Mouse (Mus musculus) small intestine, adult 2 months (tissue): ENCODE results near the gene Baiap3. TPM values are rescaled to one million over a fixed set of nuclear protein-coding genes. Genes with fewer than 3 reads are reported as not detected.
A peak's percentile ranks its signal among the peaks of the same experiment; 100 is the strongest.
"Not testable (repeated sequence)": the region's sequence is repeated elsewhere in the genome, so short reads cannot be mapped to it uniquely, and the experiment has no call there.

ENCODE experiments used
- H3K27ac ChIP-seq: fragments of 200-500 bp; 2 replicates; pipeline ENCODE4 v1.5.1; 2012; ENCODE audit warnings: low read depth, low read length, control low read depth, inconsistent platforms; ENCODE audit not compliant: insufficient read depth
- H3K27me3 ChIP-seq: fragments of 200-500 bp; 2 replicates; pipeline ENCODE4 v1.6.1; 2012; ENCODE audit warnings: mild to moderate bottlenecking, moderate library complexity, low read length, inconsistent platforms; ENCODE audit not compliant: control insufficient read depth, insufficient read depth
- H3K36me3 ChIP-seq: fragments of 200-500 bp; 2 replicates; pipeline ENCODE4 v1.6.1; 2012; ENCODE audit warnings: mild to moderate bottlenecking, low read length, control low read depth, inconsistent platforms; ENCODE audit not compliant: control insufficient read depth, insufficient read depth
- H3K4me1 ChIP-seq: fragments of 200-500 bp; 2 replicates; pipeline ENCODE4 v1.6.1; 2012; ENCODE audit warnings: low read length, inconsistent platforms, mixed read lengths; ENCODE audit not compliant: control insufficient read depth, insufficient read depth, insufficient read length
- H3K4me3 ChIP-seq: fragments of 200-500 bp; 2 replicates; pipeline ENCODE4 v1.5.1; 2012; ENCODE audit warnings: low read depth, mild to moderate bottlenecking, control low read depth, inconsistent platforms, low read length, moderate library complexity
- CTCF ChIP-seq: fragments of 200-500 bp; IDR thresholded peaks from 2 replicates; pipeline ENCODE4 v1.5.1; 2012; ENCODE audit warnings: low read depth, mild to moderate bottlenecking, control low read depth, inconsistent platforms, low read length, moderate library complexity, mixed read lengths; ENCODE audit not compliant: insufficient replicate concordance, insufficient read length; ENCODE audit errors: extremely low read depth
- POLR2A ChIP-seq: fragments of 200-500 bp; IDR thresholded peaks from 2 replicates; pipeline ENCODE4 v1.6.1; 2012; ENCODE audit warnings: low read depth, mild to moderate bottlenecking, control low read depth, inconsistent platforms, low read length, moderate library complexity
- WGBS: fragments of 180-500 bp; shearing (Covaris S2); methylation state at CpG from one replicate; pipeline ENCODE4 v1.1.7; 2018; 5-methylcytosine and 5-hydroxymethylcytosine counted together
- polyA plus RNA-seq: library from polyadenylated mRNA; depleted of rRNA; stranded (reverse); fragments of >200 nt; gene quantifications from 2 replicates; pipeline ENCODE4 v1.2.3, GENCODE M21; 2012

Baiap3 gene
- polyA plus RNA-seq, 1 experiment: 10.1 TPM

DNA sequence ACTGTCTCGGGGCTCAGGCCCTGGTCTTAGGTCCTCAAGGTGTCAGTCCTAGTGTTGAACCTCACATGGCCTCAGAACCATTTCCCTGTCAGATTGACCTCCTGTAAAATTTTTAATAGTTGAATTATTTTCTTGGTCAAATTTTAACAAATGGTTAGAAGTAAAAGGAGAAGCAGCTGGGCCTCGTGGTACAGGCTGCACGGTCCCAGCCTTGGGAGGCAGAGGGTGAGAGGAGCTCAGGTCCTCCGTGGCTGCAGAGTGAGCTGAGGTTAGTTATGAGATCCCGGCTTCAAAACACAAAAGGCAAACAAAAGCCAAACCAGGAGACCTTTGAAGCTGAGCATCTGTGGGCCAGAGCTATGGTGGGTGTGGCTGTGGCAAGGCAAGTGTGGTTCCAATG lies 28.2 kb downstream of the Baiap3 start:
- H3K36me3 ChIP-seq: peaks cover 17% of the 10 kb centered on the region
- no peak for TF ChIP-seq POLR2A
- no peak for TF ChIP-seq CTCF
- no peaks in the 10 kb centered on the region for H3K27me3 ChIP-seq
- peaks cover 2% of the 10 kb centered on the region; the same call in 1 of the 2 replicates for H3K4me1 ChIP-seq
- H3K27ac ChIP-seq: no peak overlapping the region; the same call in 1 of the 2 replicates
- WGBS: 72% methylated on average over 5 of the region's 5 CpGs
- no peak overlapping the region for H3K4me3 ChIP-seq

DNA sequence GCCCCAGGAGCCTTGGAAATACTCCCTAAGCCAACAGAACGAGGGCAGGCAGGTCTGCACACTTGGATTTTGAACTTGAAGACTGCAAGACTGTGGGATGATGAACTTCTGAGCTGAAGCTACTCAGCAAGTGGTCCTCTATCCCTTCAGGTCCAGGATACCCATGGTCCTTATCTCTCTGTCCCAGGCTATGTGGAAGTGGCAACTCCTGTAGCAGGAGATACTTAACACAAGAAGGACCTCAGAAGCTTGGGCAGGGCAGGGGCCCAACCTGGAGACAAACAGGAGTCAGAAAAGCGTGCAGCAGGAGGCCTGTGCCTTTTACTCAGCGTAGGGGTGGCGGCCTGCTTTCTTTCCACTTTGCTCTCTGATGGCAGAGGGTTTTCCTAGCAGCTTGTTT lies 30.5 kb downstream of the Baiap3 start:
- 85% methylated on average over 4 of the region's 4 CpGs for WGBS
- H3K27me3 ChIP-seq: no peaks in the 10 kb centered on the region
- peaks cover 2% of the 10 kb centered on the region; the same call in 1 of the 2 replicates for H3K4me1 ChIP-seq
- TF ChIP-seq POLR2A (no peak), CTCF (no peak)
- peaks cover 9% of the 10 kb centered on the region; the same call in 1 of the 2 replicates for H3K36me3 ChIP-seq
- H3K4me3 ChIP-seq: no peak overlapping the region
- no peak overlapping the region for H3K27ac ChIP-seq

DNA sequence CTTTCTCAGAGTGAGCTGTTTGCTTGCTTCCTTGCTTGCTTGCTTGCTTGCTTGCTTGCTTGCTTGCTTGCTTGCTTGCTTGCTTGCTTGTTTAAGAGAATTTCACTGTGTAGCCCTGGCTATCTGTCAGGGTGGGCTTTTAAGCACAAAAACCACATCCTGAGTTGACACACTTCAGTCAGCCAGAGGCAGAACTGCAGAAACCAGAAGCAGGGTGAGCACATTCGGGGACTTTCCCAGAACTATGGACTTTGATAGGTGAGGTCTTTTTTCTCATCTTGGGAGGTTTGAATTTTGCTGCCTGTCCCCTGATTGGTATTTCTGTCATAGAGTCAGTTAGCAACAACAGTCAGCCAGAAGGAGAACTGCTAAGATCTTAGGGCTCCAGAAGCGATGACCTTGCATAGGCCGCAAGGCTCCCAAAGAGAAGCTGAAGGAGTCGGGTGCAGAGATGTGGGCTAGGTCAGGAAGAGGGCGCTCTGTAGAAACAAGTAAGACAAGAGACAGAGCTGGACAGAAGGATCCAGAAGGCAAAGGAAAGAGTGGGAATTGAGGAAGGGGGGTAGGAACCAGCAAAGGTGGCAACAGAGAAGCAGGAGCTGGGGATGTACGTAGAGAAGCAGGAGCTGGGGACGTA lies 31.5 kb downstream of the Baiap3 start:
- no peak for TF ChIP-seq POLR2A
- TF ChIP-seq CTCF: no peak
- Histone ChIP-seq H3K4me1 (peaks cover 2% of the 10 kb centered on the region; the same call in 1 of the 2 replicates), H3K27ac (peak overlapping the region; percentile 73), H3K4me3 (no peak overlapping the region), H3K36me3 (peaks cover 3% of the 10 kb centered on the region; the same call in 1 of the 2 replicates), H3K27me3 (no peaks in the 10 kb centered on the region)
- 80% methylated on average over 7 of the region's 7 CpGs for WGBS

DNA sequence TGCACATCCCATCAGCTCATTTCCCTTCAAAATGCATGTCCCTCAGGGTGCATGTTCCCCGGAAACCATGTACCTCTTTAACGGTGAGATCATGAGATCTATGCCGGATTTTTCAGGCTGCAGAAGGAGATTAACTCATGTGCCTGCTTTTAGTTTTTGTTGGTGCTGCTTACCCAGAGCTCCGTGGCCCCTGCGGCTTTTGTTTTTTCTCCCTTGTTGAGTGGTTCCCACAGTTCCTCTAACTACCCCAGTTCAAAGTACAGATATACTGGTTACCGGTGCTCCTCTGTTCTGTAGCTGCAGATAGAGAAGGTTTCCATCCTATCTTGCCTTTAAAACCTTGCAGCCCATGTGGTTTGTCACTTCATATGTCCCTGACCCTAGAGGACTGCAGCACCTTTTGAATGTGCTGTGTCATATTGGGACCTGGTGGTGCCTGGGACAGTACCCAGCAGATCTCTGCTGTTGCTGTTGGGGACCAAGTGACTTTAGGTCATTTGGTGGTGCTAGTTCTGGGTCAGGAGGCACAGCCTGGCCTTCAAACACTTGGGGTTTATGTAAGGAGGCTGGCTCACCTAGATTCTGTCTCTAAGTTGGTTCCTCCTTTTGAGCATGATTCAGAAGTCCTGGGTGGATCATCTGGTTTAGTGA lies 33.1 kb downstream of the Baiap3 start:
- Histone ChIP-seq H3K4me1 (peaks cover 2% of the 10 kb centered on the region; the same call in 1 of the 2 replicates), H3K27ac (peak overlapping the region; percentile 69)
- WGBS: 22% methylated on average over 6 of the region's 6 CpGs

DNA sequence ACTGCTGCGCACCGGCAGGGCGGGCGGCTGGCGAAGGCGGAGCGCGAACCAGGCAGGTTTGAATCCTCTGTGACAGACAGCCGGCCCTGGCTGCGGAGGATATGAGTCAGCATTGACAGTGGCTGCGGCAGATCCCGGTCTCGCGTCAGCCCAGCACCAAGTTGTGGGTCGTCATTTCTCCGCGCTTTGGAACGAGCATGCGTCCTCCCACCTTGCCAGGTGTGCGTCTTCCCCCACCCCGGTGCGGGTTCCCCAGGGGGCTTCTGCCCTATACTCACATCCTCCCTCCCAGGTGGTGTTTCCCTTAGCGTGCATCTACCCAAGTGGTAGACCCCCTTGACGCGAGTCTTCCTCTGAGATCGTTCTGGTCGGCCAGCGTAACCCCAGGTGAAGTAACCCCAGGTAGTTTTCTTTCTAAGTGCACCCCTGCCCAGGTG lies 33.6 kb downstream of the Baiap3 start:
- 7% methylated on average over 22 of the region's 28 CpGs for WGBS
- not testable (repeated sequence) for H3K27me3 ChIP-seq, H3K36me3 ChIP-seq, H3K4me1 ChIP-seq
- Histone ChIP-seq H3K27ac (peak overlapping the region; percentile 69), H3K4me3 (peak overlapping the region; percentile 53)

More for the DNA sequence above, 33.1 kb downstream of the Baiap3 start:
- Histone ChIP-seq H3K4me3 (peak overlapping the region; percentile 53), H3K27me3 (no peaks in the 10 kb centered on the region), H3K36me3 (peaks cover 4% of the 10 kb centered on the region; the same call in 1 of the 2 replicates)
- TF ChIP-seq CTCF (no peak), POLR2A (no peak)

DNA sequence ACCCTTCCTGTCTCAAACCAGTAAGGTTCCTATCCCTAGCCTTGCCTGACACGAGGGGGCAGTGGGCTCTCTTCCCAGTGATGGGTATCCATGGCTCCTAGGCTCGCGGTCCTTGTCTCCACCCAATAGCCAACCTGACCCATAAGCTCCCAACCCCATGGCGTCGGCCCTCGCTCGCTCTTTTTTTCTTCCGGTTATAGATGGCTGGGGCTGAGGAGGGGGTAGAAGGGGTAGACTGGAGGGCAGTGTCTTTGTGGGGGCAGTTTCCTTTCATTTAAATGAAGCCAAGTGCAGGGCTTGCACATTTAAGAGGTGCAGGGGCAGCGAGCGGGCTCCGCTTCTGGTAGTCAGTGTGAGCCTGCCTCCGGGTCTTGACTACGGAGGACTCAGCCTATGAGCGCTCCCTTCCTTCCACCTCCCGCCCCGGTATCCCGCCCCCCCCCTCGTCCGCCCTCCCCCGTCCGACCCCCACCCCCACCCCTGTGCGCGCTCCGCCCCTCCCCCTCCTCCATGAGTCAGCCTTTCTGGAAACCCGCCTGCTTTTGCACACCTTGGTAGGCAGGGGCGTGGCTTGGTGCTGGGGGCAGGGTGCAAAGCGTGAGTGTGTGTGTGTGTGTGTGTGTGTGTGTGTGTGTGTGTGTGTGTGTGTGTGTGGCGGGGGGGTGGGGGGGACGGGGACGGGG lies 34.2 kb downstream of the Baiap3 start:
- peak overlapping the region; percentile 60 for H3K4me3 ChIP-seq
- no peak for TF ChIP-seq CTCF
- peak; percentile 42; the same call in 1 of the 2 replicates for TF ChIP-seq POLR2A
- H3K4me1 ChIP-seq: peaks cover 2% of the 10 kb centered on the region; the same call in 1 of the 2 replicates
- no peaks in the 10 kb centered on the region for H3K27me3 ChIP-seq
- WGBS: 14% methylated on average over 21 of the region's 30 CpGs
- H3K27ac ChIP-seq: peak overlapping the region; percentile 61
- peaks cover 6% of the 10 kb centered on the region; the same call in 1 of the 2 replicates for H3K36me3 ChIP-seq

DNA sequence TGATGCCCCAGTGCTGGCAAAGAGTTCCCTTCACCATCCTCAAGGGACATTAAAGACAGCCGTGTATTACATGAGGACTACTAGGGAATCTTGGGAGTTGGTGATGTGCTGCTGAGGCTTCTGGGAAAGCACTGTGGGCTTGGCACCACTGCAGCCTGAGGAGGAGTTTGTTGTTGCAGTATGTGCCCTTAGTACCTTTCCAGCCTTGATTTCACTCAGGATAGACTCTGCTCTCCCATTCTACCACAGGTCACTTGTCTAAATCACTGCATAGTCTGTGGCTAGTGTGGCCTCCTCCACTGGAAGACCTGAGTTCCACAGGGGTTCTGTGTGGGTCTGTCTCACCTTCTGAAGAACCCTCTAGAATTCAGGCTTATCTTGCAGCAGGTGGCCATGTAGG lies 35.4 kb downstream of the Baiap3 start:
- H3K4me1 ChIP-seq: peaks cover 2% of the 10 kb centered on the region; the same call in 1 of the 2 replicates
- no peaks in the 10 kb centered on the region for H3K27me3 ChIP-seq
- peaks cover 9% of the 10 kb centered on the region for H3K36me3 ChIP-seq
- TF ChIP-seq POLR2A (no peak), CTCF (no peak)
- no peak overlapping the region for H3K27ac ChIP-seq
- WGBS: 74% methylated on average over 1 of the region's 1 CpGs
- no peak overlapping the region for H3K4me3 ChIP-seq
